Mouse (Mus musculus): Measurements from ENCODE around the gene Scamp2.

- no peak for TF ChIP-seq POLR2A (IDR thresholded peaks at IDR 0.05; ENCODE audit: insufficient read length, low read depth)
- TF ChIP-seq MYOD1 (IDR thresholded peaks at IDR 0.05; ENCODE audit: control insufficient read depth in 1 of 3, insufficient read length in 2 of 3, low read depth in 2 of 3), result no peak
- TF ChIP-seq TCF12 (IDR thresholded peaks at IDR 0.05; ENCODE audit: insufficient read depth, poor library complexity, severe bottlenecking), result no peak
Observed at GRCm38 (mm10) chr9:57553119-57553518, 7.6 kb upstream of the Scamp2 start.
